Mouse (Mus musculus) layer of hippocampus, postnatal 36 days (tissue): ENCODE results near the gene Eif2ak1. TPM values are rescaled to one million over a fixed set of nuclear protein-coding genes. Genes with fewer than 3 reads are reported as not detected.
"Not testable (repeated sequence)": the region's sequence is repeated elsewhere in the genome, so short reads cannot be mapped to it uniquely, and the experiment has no call there.

Experiments used
- DNase-seq, 2 experiments: peaks; one replicate each; pipeline ENCODE4 v3.0.0; 2022
- total RNA-seq, 2 experiments: library from RNA; stranded (reverse); gene quantifications; 2 replicates each; pipeline ENCODE4 v1.2.3; 2021

Eif2ak1 gene
- 10 to 100 TPM; 42.3 to 43.4 TPM for total RNA-seq

- peak; percentile 90 to 91 for DNase-seq
These were observed at the start of gene Eif2ak1 for GRCm38 (mm10) chr5:143817116-143817930. Eif2ak1 (plus strand) TSS chr5:143817788.

GRCm38 (mm10) chr5:143781951-143782350, 35.6 kb upstream of the Eif2ak1 start:
- DNase-seq, result no peak

GRCm38 (mm10) chr5:143785391-143785790, 32.2 kb upstream of the Eif2ak1 start:
- DNase-seq, result no peak

- not testable (repeated sequence) for DNase-seq
These were observed 16.4 kb upstream of the Eif2ak1 start for GRCm38 (mm10) chr5:143801216-143801615.

- no peak for DNase-seq
These were observed 13.4 kb upstream of the Eif2ak1 start for GRCm38 (mm10) chr5:143804056-143804765.

GRCm38 (mm10) chr5:143807268-143807667, 10.3 kb upstream of the Eif2ak1 start:
- no peak for DNase-seq

- DNase-seq, result no peak
These were observed 8.0 kb upstream of the Eif2ak1 start for GRCm38 (mm10) chr5:143809421-143810090.

GRCm38 (mm10) chr5:143811653-143812052, 5.9 kb upstream of the Eif2ak1 start:
- no peak for DNase-seq

DNA sequence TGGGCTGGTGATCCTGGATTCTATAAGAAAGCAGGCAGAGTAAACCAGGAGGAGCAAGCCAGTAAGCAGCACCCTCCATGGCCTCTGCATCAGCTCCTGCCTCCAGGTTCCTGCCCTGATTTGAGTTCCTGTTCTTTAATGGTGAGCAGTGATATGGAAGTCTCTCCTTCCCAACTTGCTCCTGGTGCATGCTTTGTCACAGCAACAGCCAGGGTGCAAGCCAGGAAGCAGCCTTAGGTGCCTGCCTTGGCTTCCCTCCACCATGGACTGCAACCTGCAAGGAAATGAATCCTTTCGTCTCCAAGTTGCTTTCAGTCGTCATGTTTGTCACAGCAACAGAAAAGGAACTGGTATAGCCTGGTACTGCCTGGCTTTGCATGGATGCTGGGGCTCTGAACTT, 3.0 kb upstream of the Eif2ak1 start:
- no peak for DNase-seq

GRCm38 (mm10) chr5:143817931-143818311, 333 bp downstream of the Eif2ak1 start:
- DNase-seq, result no peak

- DNase-seq, result no peak
These were observed 873 bp downstream of the Eif2ak1 start for GRCm38 (mm10) chr5:143818461-143818860.

GRCm38 (mm10) chr5:143818949-143819348, 1.4 kb downstream of the Eif2ak1 start:
- no peak for DNase-seq

GRCm38 (mm10) chr5:143819906-143820660, 2.5 kb downstream of the Eif2ak1 start:
- no peak for DNase-seq

DNA sequence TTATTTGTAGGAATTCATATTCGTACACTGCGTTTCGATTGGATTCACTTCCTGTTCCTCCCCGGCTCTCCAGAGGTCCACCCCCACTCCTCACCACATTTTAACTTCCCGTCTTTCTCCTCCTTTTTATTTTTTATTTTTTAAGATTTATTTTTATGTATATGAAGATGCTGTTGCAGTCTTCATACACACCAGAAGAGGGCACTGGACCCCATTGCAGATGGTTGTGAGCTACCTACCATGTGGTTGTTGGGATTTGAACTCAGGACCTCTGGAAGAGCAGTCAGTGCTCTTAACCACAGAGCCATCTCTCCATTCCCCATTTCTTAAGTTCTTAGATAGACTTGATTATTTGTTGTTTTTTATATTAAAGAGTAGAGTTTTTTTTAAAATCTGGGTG, 3.2 kb downstream of the Eif2ak1 start:
- DNase-seq, result no peak

- DNase-seq, result no peak
These were observed 54.1 kb downstream of the Eif2ak1 start for GRCm38 (mm10) chr5:143871547-143872169.

DNA sequence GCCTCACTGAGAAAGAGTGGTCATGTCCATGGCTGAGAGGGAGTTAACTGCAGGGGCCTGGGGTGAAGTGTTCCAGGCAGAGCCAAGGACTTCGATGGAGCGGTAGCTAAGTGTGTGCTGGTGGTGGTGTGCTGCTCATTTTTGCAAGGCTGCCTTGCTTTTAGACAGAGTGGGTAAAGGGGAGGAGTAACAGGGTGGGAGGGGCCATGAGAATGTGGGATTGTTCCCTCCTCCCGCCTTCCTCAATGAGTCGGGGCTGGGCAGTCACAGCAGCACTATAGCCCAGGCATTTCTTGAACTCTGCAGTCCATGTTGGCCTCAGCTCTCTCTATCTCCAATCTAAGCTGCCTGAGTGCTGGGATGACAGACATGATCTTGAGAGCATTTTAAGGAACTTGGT, 57.0 kb downstream of the Eif2ak1 start:
- DNase-seq, result no peak

DNA sequence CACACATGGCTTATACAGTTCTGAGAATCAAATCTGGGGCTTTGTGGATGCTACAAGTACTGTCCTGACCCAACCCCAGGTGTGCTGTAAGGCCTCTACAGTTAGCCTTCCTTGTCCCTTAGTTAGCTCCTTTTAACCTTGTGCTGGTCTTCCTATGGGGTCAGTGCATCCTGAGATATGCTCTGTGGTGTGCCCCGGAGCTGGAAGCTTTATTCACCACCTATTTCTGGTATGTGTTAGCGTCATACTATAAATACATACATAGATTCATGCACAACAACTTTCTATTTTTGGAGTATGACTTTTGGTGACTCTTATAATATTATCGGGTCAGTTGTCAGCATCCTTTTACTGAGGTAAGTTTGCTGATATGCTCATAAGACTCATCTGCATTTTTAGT, 67.7 kb downstream of the Eif2ak1 start:
- DNase-seq, result no peak

GRCm38 (mm10) chr5:143890741-143891140, 73.2 kb downstream of the Eif2ak1 start:
- no peak for DNase-seq

DNA sequence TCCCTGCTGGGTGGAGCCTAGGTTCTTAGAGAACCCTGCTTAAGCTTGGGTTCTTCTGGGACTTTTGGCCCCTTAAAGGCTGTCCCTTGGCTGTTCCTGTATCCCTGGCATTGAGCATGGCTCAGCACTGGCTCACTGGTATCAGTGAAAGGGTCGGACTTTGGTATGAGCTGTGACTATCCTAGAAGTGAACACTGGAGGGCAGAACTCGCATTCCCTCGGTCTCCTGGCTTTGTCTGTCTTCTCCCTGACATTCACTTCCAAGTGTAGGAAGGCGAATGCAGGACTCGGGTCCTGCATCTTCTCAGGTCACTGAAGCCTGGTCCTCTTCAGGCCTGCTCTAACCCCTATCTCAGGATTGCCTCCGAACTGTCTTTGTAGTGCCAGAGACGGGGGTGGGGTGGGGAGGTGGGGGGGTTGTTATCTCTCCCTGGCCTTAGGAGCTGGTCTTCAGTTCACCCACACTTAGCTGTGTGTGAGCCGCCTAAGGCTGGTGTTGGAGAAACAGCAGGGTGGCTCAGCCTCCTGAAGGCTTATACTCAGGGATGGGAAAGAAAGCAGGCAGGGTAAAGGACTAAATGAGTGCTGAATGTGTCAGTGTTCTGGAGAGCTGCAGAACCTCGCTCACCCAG, 74.8 kb downstream of the Eif2ak1 start:
- DNase-seq, result no peak

DNA sequence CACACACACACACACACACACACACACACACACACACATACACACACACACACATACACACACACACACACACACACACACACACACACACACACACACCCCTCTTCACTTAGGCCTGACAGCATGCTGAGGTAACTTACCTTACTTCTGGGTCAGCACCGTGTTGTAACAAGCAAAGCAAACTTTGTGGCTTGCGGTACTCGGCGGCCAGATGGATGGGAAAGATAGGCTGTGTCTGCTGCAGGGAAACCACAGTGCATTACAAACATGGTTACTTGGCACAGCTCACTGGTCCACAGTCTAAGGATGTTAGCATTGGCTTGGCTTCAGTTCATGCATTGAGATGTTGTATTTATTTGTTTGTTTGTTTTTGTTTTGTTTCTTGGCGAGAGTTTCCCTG, 75.8 kb downstream of the Eif2ak1 start:
- no peak for DNase-seq

- no peak for DNase-seq
These were observed 80.2 kb downstream of the Eif2ak1 start, which contains the start of gene Ankrd61 for GRCm38 (mm10) chr5:143897635-143898330. Ankrd61 (minus strand) TSS chr5:143897685.
